Mouse (Mus musculus): ENCODE measurements around the gene Riox2.

GRCm38 (mm10) chr16:59531243-59531642 is 59.7 kb downstream of the Riox2 start:
- TF ChIP-seq ZNF384 (IDR thresholded peaks at IDR 0.05; ENCODE audit: low read depth, low read length), result no peak
- no peak for TF ChIP-seq MAFK (IDR thresholded peaks at IDR 0.05; ENCODE audit: insufficient read depth, low read depth, low read length)
- no peak for TF ChIP-seq HCFC1 (IDR thresholded peaks at IDR 0.05; ENCODE audit: borderline replicate concordance, insufficient read depth, low read length)
- TF ChIP-seq ZC3H11A (IDR thresholded peaks at IDR 0.05; ENCODE audit: borderline replicate concordance, low read depth, low read length), result no peak

All from ES-E14 (cell line).